Mouse (Mus musculus): ENCODE data around the gene Hnf1b. TPM values are rescaled to one million over a fixed set of nuclear protein-coding genes. Genes with fewer than 3 reads are reported as not detected.

The Hnf1b gene
- polyA plus RNA-seq, 1 experiment from 2014 or later = 167 TPM

DNA sequence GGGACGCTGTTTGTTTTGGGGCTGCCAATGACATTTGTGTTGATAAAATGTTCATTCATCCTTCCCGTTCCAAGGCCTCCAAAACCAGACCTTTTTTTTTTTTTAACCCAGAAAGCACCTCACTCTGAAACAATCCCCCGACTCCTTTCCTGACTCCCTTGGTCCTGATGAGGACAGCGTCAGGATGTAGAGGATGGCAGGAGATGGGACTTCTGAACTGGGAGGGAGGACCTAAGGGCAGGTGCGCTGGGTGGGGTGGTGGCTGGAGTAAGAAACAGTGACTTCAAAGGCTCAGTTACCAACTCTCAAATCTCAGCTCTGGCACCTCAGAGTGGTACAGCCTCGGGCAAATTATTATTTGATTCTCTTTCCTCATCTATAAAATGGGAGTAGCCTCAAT lies 33.2 kb downstream of the Hnf1b start:
- no peak for DNase-seq (ENCODE audit: low read depth, low spot score)
- no peaks in the 10 kb centered on the region for H3K27me3 ChIP-seq
- TF ChIP-seq CTCF (IDR thresholded peaks at IDR 0.05) = no peak
- in situ Hi-C loops (cut with MboI; ENCODE audit: low pct_unique_long_range_greater_than_20kb) = no loop called here
- ATAC-seq = no peak
- POLR2A ChIA-PET = interaction anchor here (1.3 kb wide), 1 partner anchor 59 kb away, joined by 4 read pairs; the partner anchor contains the start of gene Ddx52
- CTCF ChIA-PET = interaction anchor here (1.4 kb wide), 1 partner anchor 49 kb away, joined by 3 read pairs; no protein-coding TSS in a partner anchor

GRCm38 (mm10) chr11:83883812-83884211 lies 33.9 kb downstream of the Hnf1b start:
- no peaks in the 10 kb centered on the region for H3K27me3 ChIP-seq
- ChIA-PET POLR2A (interaction anchor here (1.3 kb wide), 1 partner anchor 59 kb away, joined by 4 read pairs; the partner anchor contains the start of gene Ddx52), CTCF (interaction anchor here (1.4 kb wide), 1 partner anchor 68 kb away, joined by 3 read pairs; no protein-coding TSS in a partner anchor)
- TF ChIP-seq CTCF (IDR thresholded peaks at IDR 0.05) = no peak
- DNase-seq (ENCODE audit: low read depth, low spot score) (no peak), ATAC-seq (no peak)
- in situ Hi-C loops (cut with MboI; ENCODE audit: low pct_unique_long_range_greater_than_20kb) = no loop called here

DNA sequence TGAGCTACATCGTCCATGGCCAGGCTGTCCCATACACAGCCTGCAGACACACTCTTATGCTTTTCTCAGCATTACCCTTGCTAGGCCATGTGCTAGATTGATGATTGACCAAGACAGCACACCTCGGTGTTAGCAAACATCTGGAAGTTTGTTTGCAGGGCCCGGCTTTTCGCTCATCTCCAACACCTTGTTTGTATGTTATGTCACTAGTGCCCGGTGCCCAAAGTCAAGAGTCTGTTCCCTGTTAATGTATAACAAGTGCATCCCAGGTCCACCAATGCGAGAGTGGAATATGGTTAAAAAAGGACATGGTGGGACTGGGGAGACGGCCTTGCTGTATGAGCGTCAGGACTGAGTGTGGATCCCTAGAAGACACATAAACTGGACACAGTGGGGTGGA lies 35.3 kb downstream of the Hnf1b start:
- CTCF ChIA-PET = interaction anchor here (1.4 kb wide), 1 partner anchor 69 kb away, joined by 3 read pairs; no protein-coding TSS in a partner anchor
- in situ Hi-C loops (cut with MboI; ENCODE audit: low pct_unique_long_range_greater_than_20kb) = no loop called here
- no peaks in the 10 kb centered on the region for H3K27me3 ChIP-seq
- TF ChIP-seq CTCF (IDR thresholded peaks at IDR 0.05) = no peak
- ATAC-seq (no peak), DNase-seq (ENCODE audit: low read depth, low spot score) (no peak)
- POLR2A ChIA-PET = interaction anchor here (0.9 kb wide), 1 partner anchor 31 kb away, joined by 3 read pairs; no protein-coding TSS in a partner anchor

DNA sequence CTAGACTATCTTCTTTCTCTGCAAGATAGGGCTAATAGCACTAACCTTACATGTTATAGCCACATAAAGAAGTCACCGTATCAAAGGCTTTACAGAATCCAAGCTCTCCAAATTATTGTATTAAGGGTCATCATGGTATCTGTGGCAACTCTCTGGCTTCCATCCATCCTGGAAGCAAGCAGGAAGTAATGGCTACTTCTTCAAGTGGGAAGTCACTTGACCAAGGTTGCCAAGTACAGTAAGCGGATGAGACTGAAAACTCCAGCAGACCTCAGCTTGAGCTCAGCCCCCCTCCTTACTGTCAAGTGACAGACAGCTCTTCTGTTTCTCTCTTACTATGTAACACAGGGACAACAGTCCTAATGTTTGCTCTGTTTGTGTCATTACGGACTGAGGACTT lies 36.9 kb downstream of the Hnf1b start:
- in situ Hi-C loops (cut with MboI; ENCODE audit: low pct_unique_long_range_greater_than_20kb) = no loop called here
- TF ChIP-seq CTCF (IDR thresholded peaks at IDR 0.05) = no peak
- no peak for DNase-seq (ENCODE audit: low read depth, low spot score)
- ChIA-PET CTCF (interaction anchor here (1.0 kb wide), 1 partner anchor 8 kb away, joined by 3 read pairs; no protein-coding TSS in a partner anchor), POLR2A (interaction anchor here (1.2 kb wide), 2 partner anchors 9 to 12 kb away, joined by 3 to 4 read pairs; no protein-coding TSS in a partner anchor)
- no peaks in the 10 kb centered on the region for H3K27me3 ChIP-seq
- no peak for ATAC-seq

GRCm38 (mm10) chr11:83891366-83891765 lies 41.5 kb downstream of the Hnf1b start:
- ATAC-seq (no peak), DNase-seq (ENCODE audit: low read depth, low spot score) (no peak)
- no peak for TF ChIP-seq CTCF (IDR thresholded peaks at IDR 0.05)
- ChIA-PET POLR2A (interaction anchor here (0.7 to 5.3 kb wide), 3 partner anchors 31 to 77 kb away, joined by 3 to 17 read pairs (median 4); partner anchors contain the start of gene Hnf1b), CTCF (no interaction called here)
- no peaks in the 10 kb centered on the region for H3K27me3 ChIP-seq
- in situ Hi-C loops (cut with MboI; ENCODE audit: low pct_unique_long_range_greater_than_20kb) = no loop called here

DNA sequence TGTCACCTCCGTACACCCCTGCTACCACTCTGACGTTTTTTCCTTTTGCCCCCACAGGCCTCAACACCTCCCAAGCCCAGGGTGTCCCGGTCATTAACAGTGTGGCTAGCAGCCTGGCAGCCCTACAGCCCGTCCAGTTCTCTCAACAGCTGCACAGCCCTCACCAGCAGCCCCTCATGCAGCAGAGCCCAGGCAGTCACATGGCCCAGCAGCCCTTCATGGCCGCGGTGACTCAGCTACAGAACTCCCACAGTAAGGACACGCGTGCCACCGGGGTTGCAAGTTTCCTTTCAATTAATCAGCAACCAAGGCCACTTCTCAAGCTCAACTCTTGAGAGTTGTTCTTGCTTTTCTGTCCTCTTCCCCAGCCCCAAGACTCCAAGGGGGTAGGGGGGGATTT lies 43.5 kb downstream of the Hnf1b start:
- ATAC-seq (no peak), DNase-seq (ENCODE audit: low read depth, low spot score) (no peak)
- ChIA-PET POLR2A (interaction anchor here (0.9 to 5.3 kb wide), 3 partner anchors 40 to 71 kb away, joined by 3 to 17 read pairs (median 3); partner anchors contain the start of genes Hnf1b and Synrg), CTCF (interaction anchor here (1.6 kb wide), 1 partner anchor 77 kb away, joined by 7 read pairs; no protein-coding TSS in a partner anchor)
- no peak for TF ChIP-seq CTCF (IDR thresholded peaks at IDR 0.05)
- in situ Hi-C loops (cut with MboI; ENCODE audit: low pct_unique_long_range_greater_than_20kb) = no loop called here
- no peaks in the 10 kb centered on the region for H3K27me3 ChIP-seq

DNA sequence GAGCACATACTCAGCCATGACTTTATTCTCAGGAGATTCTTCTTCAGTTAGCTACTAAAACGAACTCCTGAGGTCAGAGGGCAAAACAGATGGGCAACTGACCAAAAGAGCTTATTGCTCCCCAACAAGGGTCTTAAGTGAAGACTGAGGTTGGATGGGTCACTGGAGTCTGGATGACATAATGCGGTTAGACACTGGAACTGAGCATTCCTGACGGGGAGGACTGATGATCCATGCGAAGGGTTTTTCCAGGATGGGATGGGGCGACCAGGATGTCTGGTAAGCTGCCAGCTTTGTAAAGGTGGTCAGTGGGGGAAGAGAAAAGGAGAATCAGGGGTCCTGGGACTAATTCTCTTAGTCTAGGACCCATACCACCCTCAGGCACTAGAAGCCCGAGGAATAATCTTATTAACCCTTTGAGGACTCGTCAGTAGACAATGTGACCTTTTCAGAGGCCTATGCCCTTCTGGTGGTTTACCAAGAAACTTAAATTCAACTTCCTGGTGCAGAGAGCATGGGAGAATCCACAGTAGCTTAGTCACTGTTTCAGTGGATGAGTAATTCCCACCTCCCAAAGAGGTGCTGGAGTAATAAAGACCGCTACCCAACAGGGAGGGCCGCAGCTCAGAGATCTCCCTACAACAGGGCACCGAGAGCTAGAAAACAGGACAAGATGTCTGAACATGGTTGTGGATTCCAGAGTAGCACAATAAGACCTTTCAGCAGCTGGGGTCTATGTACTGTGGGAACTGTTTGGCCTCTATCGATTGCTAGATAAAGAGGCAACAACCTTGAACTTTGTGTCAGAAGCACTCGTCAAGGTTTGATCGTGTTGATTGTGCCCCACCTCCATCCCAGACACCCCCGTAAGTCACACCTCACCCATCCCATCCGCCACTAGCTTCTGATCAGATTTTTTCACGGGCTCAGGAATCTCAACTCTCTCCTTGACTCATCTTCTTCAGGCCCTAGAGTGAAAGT lies 46.9 kb downstream of the Hnf1b start:
- TF ChIP-seq CTCF (IDR thresholded peaks at IDR 0.05) = no peak
- CTCF ChIA-PET = interaction anchor here (0.8 to 1.5 kb wide), 4 partner anchors 10 to 95 kb away, joined by 4 to 9 read pairs (median 4); no protein-coding TSS in a partner anchor
- no peaks in the 10 kb centered on the region for H3K27me3 ChIP-seq
- in situ Hi-C loops (cut with MboI; ENCODE audit: low pct_unique_long_range_greater_than_20kb) = loop anchor here (5.0 kb wide), 2 partner anchors 44 to 79 kb away; partner anchors contain the start of gene Hnf1b
- POLR2A ChIA-PET = interaction anchor here (1.1 to 1.4 kb wide), 3 partner anchors 39 to 80 kb away, joined by 3 to 5 read pairs (median 3); no protein-coding TSS in a partner anchor
- peak; percentile 76 for ATAC-seq
- peak; percentile 98 for DNase-seq (ENCODE audit: low read depth, low spot score)

GRCm38 (mm10) chr11:83897569-83897968 lies 47.7 kb downstream of the Hnf1b start:
- DNase-seq (ENCODE audit: low read depth, low spot score) = no peak
- H3K27me3 ChIP-seq = no peaks in the 10 kb centered on the region
- no peak for TF ChIP-seq CTCF (IDR thresholded peaks at IDR 0.05)
- in situ Hi-C loops (cut with MboI; ENCODE audit: low pct_unique_long_range_greater_than_20kb) = loop anchor here (5.0 kb wide), 2 partner anchors 45 to 80 kb away; partner anchors contain the start of gene Hnf1b
- CTCF ChIA-PET = interaction anchor here (0.8 to 1.0 kb wide), 4 partner anchors 10 to 96 kb away, joined by 4 read pairs; no protein-coding TSS in a partner anchor
- POLR2A ChIA-PET = interaction anchor here (1.2 to 1.4 kb wide), 2 partner anchors 47 to 81 kb away, joined by 3 to 5 read pairs; no protein-coding TSS in a partner anchor
- no peak for ATAC-seq

GRCm38 (mm10) chr11:83902812-83903211 lies 52.9 kb downstream of the Hnf1b start:
- CTCF ChIA-PET = no interaction called here
- ATAC-seq (no peak), DNase-seq (ENCODE audit: low read depth, low spot score) (no peak)
- H3K27me3 ChIP-seq = no peaks in the 10 kb centered on the region
- POLR2A ChIA-PET = interaction anchor here (1.1 kb wide), 1 partner anchor 25 kb away, joined by 3 read pairs; no protein-coding TSS in a partner anchor
- in situ Hi-C loops (cut with MboI; ENCODE audit: low pct_unique_long_range_greater_than_20kb) = no loop called here
- no peak for TF ChIP-seq CTCF (IDR thresholded peaks at IDR 0.05)

DNA sequence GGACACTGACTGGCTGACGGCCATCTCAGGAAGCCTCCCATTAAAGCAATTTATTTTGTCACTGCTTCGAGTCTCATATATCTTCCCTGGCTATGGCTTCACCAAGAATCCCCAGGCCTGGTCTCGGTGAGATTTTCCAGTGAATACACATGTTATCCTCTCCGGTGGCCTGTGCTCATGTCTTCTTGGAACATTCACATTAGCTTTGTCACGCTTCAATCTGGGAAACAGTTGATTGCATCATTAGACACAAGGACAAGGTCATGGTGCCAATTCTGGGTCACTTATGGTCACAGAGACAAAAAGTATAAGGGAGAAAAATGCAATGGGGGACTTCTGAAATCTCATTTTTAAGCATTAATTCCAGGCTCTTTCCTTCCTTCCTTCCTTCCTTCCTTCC lies 55.9 kb downstream of the Hnf1b start:
- in situ Hi-C loops (cut with MboI; ENCODE audit: low pct_unique_long_range_greater_than_20kb) = no loop called here
- no peak for TF ChIP-seq CTCF (IDR thresholded peaks at IDR 0.05)
- CTCF ChIA-PET = interaction anchor here (1.4 to 1.6 kb wide), 2 partner anchors 30 to 90 kb away, joined by 4 read pairs; no protein-coding TSS in a partner anchor
- no peaks in the 10 kb centered on the region for H3K27me3 ChIP-seq
- no peak for DNase-seq (ENCODE audit: low read depth, low spot score)
- POLR2A ChIA-PET = no interaction called here
- ATAC-seq = no peak
